Mouse (Mus musculus) gastrocnemius, adult 2 months (tissue): ENCODE measurements around the gene Cped1. TPM values are rescaled to one million over a fixed set of nuclear protein-coding genes. Genes with fewer than 3 reads are reported as not detected.

Experiments
- DNase-seq: peaks from one replicate; pipeline ENCODE4 v3.0.0; 2022
- H3K27ac ChIP-seq: fragments of 200-600 bp; 2 replicates; pipeline ENCODE4 v1.8.1; 2022; ENCODE audit warnings: mild to moderate bottlenecking
- H3K4me3 ChIP-seq: fragments of 200-600 bp; 2 replicates; pipeline ENCODE4 v1.8.1; 2022; ENCODE audit warnings: mild to moderate bottlenecking, moderate library complexity
- CTCF ChIP-seq: fragments of 200-600 bp; IDR thresholded peaks from 2 replicates; pipeline ENCODE4 v1.8.1; 2022; ENCODE audit warnings: antibody characterized with exemption, mild to moderate bottlenecking, moderate library complexity
- intact Hi-C: fragments of 180-260 bp; cut with DNase I; formaldehyde crosslinking; loops from one replicate; pipeline ENCODE4 v1.15.1; 2025
- total RNA-seq, 2 experiments: library from RNA; stranded (reverse); gene quantifications; 2 replicates each; pipeline ENCODE4 v1.2.3; 2021

Gene Cped1
- total RNA-seq, 2 experiments from 2014 or later: 22.4 to 24.5 TPM

- peak overlapping the region; percentile 86 for H3K27ac ChIP-seq
- intact Hi-C loops: loop anchor here (5.0 kb wide), 1 partner anchor 43 kb away; no protein-coding TSS in a partner anchor
- DNase-seq: no peak
- peak overlapping the region; percentile 11 for H3K4me3 ChIP-seq
- TF ChIP-seq CTCF: no peak
These were observed 33.2 kb downstream of the Cped1 start for GRCm38 (mm10) chr6:22018768-22019445.

GRCm38 (mm10) chr6:22019637-22020036 lies 33.9 kb downstream of the Cped1 start:
- peak; percentile 65 for DNase-seq
- intact Hi-C loops: loop anchor here (5.0 kb wide), 2 partner anchors 32 to 43 kb away; partner anchors contain the start of gene Cped1
- no peak for TF ChIP-seq CTCF
- H3K4me3 ChIP-seq: peak overlapping the region; percentile 40
- H3K27ac ChIP-seq: peak overlapping the region; percentile 86

- TF ChIP-seq CTCF: no peak
- peak overlapping the region; percentile 86 for H3K27ac ChIP-seq
- intact Hi-C loops: loop anchor here (5.0 kb wide), 1 partner anchor 33 kb away; the partner anchor contains the start of gene Cped1
- no peak for DNase-seq
- no peak overlapping the region for H3K4me3 ChIP-seq
These were observed 35.0 kb downstream of the Cped1 start for GRCm38 (mm10) chr6:22020696-22021095.

- Histone ChIP-seq H3K4me3 (no peak overlapping the region), H3K27ac (peak overlapping the region; percentile 86)
- intact Hi-C loops: loop anchor here (5.0 kb wide), 1 partner anchor 34 kb away; the partner anchor contains the start of gene Cped1
- no peak for DNase-seq
- no peak for TF ChIP-seq CTCF
These were observed 35.6 kb downstream of the Cped1 start for GRCm38 (mm10) chr6:22021315-22021714.

DNA sequence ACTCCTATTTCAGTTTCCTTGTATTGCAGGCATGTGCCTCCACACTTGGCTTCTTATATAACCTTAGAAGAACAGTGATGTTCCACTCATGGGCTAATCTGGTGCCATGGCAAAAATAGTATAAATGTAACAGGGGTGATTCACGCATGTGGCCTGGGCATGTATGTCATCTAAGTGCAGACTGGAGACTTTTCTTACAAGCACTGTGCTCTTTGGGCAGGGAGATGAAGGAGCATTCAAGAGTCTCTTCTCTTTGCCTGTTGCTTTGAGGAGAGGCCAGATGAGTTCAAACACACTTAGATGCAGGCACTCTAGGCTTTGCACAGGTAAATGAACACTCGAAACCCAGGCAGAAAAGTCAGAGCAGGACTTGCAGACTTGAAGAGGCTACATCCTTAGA lies 38.5 kb downstream of the Cped1 start:
- TF ChIP-seq CTCF: no peak
- Histone ChIP-seq H3K4me3 (no peak overlapping the region), H3K27ac (0 out of 2 replicates have a peak overlapping the region, but pooled peaks have one; percentile 16)
- intact Hi-C loops: loop anchor here (5.0 kb wide), 1 partner anchor 37 kb away; the partner anchor contains the start of gene Cped1
- DNase-seq: no peak

DNA sequence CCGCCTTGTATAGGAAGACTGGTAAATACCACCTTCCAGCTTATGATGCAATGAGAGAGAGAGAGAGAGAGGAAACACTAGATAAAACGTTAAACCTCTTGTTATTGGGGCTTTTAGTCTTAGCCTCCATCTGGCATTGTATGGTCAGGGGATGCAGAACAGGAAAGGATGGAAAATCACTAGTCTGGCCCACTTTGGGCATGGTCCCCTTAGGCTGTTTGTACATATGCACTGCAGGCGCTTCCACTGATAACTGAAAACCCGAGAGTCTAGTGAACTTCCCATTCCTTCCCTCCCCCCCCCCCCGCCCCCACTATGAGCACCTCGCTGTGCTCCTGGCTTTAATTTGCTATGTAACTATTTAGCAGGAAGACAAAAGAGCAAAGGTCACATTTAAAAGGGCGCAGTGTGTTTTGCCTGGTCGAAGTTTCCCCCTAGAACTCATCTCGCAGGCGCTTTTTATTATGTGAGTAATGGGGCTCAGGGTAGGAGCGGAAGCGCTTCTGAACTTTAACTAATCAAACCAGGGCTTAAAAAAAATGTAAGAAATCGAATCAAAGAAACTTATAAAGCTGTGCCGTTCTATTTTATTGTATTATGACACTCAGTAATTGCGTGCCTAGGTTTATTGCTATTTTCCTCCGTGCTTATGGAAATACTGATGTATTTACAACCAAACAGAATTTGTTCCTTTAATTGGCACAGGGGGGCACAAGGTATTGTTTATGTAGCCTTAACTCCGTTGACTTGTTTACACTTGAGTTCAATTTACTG lies 40.1 kb downstream of the Cped1 start:
- intact Hi-C loops: no loop called here
- no peak for DNase-seq

DNA sequence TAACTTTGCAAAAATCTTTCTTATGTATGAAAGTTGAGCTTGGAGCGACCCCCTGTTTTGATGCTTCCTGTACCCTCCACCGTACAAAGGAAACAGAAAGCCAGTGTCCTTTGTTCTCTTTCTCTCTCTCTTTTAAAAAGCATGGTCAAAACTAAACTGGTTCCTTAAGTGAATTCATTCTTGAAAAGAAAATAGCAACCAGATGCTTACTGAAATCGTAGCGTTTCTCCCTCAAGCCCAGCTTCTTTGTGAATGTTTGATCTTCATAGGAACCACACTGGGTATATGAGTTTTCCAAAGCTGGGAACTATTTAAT lies 40.6 kb downstream of the Cped1 start:
- Histone ChIP-seq H3K4me3 (peak overlapping the region; percentile 60), H3K27ac (peak overlapping the region; percentile 68)
- no peak for TF ChIP-seq CTCF
- intact Hi-C loops: no loop called here
- DNase-seq: no peak

More for the DNA sequence above, 40.1 kb downstream of the Cped1 start:
- peak overlapping the region; percentile 60 for H3K4me3 ChIP-seq
- no peak for TF ChIP-seq CTCF
- H3K27ac ChIP-seq: peak overlapping the region; percentile 68

- intact Hi-C loops: no loop called here
- TF ChIP-seq CTCF: no peak
- DNase-seq: no peak
- H3K4me3 ChIP-seq: no peak overlapping the region; the same call in 1 of the 2 replicates
- peak overlapping the region; percentile 68 for H3K27ac ChIP-seq
These were observed 41.3 kb downstream of the Cped1 start for GRCm38 (mm10) chr6:22026761-22027594.

DNA sequence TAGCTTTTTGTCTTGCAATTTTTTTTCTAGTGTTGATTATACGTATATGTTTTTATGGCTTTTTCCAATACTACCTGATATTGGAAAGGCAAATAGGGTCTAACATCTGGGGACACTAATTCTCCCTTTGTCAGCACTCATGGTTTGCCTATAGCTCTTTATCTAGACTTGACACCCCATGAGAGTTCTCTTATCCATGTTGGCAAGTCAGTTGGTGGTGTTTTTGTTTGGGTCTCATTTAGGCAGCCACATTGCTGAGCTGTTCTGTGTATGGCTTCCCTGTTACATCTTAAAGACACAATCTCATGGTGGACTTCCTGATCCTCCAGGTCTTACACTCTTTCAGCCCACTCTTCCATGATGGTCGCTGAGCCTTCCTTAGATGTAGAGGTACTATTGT lies 42.1 kb downstream of the Cped1 start:
- Histone ChIP-seq H3K27ac (no peak overlapping the region), H3K4me3 (no peak overlapping the region)
- no peak for TF ChIP-seq CTCF
- no peak for DNase-seq
- intact Hi-C loops: no loop called here

GRCm38 (mm10) chr6:22030381-22030780 lies 44.7 kb downstream of the Cped1 start:
- intact Hi-C loops: no loop called here

GRCm38 (mm10) chr6:22033188-22033587 lies 47.5 kb downstream of the Cped1 start:
- no peak overlapping the region for H3K4me3 ChIP-seq
- no peak overlapping the region for H3K27ac ChIP-seq
- no peak for TF ChIP-seq CTCF
- DNase-seq: no peak
- intact Hi-C loops: no loop called here

More at GRCm38 (mm10) chr6:22030381-22030780, 44.7 kb downstream of the Cped1 start:
- H3K4me3 ChIP-seq: no peak overlapping the region
- TF ChIP-seq CTCF: no peak
- 0 out of 2 replicates have a peak overlapping the region, but pooled peaks have one; percentile 28 for H3K27ac ChIP-seq
- no peak for DNase-seq

- Histone ChIP-seq H3K4me3 (no peak overlapping the region), H3K27ac (peak overlapping the region; percentile 24)
- TF ChIP-seq CTCF: no peak
- DNase-seq: no peak
- intact Hi-C loops: no loop called here
These were observed 49.7 kb downstream of the Cped1 start for GRCm38 (mm10) chr6:22035408-22035807.
